Mouse (Mus musculus) lung, postnatal 4 days (tissue): Measurements from ENCODE around the gene Cox20.

Experiments used
- DNase-seq, 2 experiments: peaks; one replicate each; pipeline ENCODE4 v3.0.0; 2021

Gene Cox20

GRCm38 (mm10) chr1:178357776-178358710 lies 39.1 kb downstream of the Cox20 start:
- no peak for DNase-seq

- no peak for DNase-seq
Measured at GRCm38 (mm10) chr1:178360264-178360663, 41.3 kb downstream of the Cox20 start.

- no peak for DNase-seq
Measured at GRCm38 (mm10) chr1:178360702-178361101, 41.8 kb downstream of the Cox20 start.

- no peak for DNase-seq
Measured at GRCm38 (mm10) chr1:178365171-178365570, 46.2 kb downstream of the Cox20 start.

- DNase-seq = no peak
Measured at GRCm38 (mm10) chr1:178368121-178368520, 49.2 kb downstream of the Cox20 start.

GRCm38 (mm10) chr1:178368548-178369271 lies 49.8 kb downstream of the Cox20 start:
- peak; percentile 93 to 96 for DNase-seq

- peak; percentile 47 for DNase-seq
Measured at GRCm38 (mm10) chr1:178369272-178369651, 50.3 kb downstream of the Cox20 start.
